Comparison of ENCODE assay signal across 12 mouse cellular contexts in genomic region chr7:112192237-112192636, GRCm38 (mm10). TPM values are rescaled to one million over a fixed set of nuclear protein-coding genes. Genes with fewer than 3 reads are reported as not detected.
DNase-seq lines count a peak whose midpoint lies in the region; ATAC-seq and TF ChIP-seq lines count a peak whose summit lies in the region.
"Had no signal": no experiment of that assay in that cellular context is flagged by ENCODE, and none has a peak within 500 bp of the region (broad histone marks: within the 10 kb centered on the region; RNA-seq: fewer than 3 reads in every experiment).

No protein-coding gene starts in this region.

- no peak for DNase-seq in heart, adult 18-20 months
- DNase-seq in lung, postnatal 0 days (ENCODE audit: low spot score), result no peak
- no peak for DNase-seq in lung, postnatal 4 days
- DNase-seq in cerebellum, adult 9-11 months, result peak; percentile 66
- peak; percentile 72 for DNase-seq in gastrocnemius, postnatal 14 days
- DNase-seq: kidney, adult 11 months had no signal

- H3K9ac ChIP-seq in heart, embryonic 16.5 days (ENCODE audit: low read length), result no peak overlapping the region
- H3K9ac ChIP-seq in lung, postnatal 0 days (replicated peaks; ENCODE audit: low read depth), result no peak overlapping the region
- H3K9ac ChIP-seq: liver, embryonic 15.5 days; midbrain, embryonic 13.5 days; neural tube, embryonic 13.5 days had no signal

- no peak for TF ChIP-seq CTCF in lung, postnatal 0 days (IDR thresholded peaks at IDR 0.05)

- H3K36me3 ChIP-seq in heart, embryonic 16.5 days (ENCODE audit: control insufficient read depth, insufficient read depth), result no peaks in the 10 kb centered on the region
- no peaks in the 10 kb centered on the region for H3K36me3 ChIP-seq in lung, postnatal 0 days (ENCODE audit: insufficient read depth, low read length)
- H3K36me3 ChIP-seq: hindbrain, embryonic 10.5 days; liver, embryonic 15.5 days; midbrain, embryonic 13.5 days; neural tube, embryonic 13.5 days had no signal

- ATAC-seq in heart, embryonic 16.5 days (replicated peaks; ENCODE audit: extremely low read depth, insufficient read depth, low FRiP score), result 0 out of 2 replicates have a peak, but pooled peaks have one; percentile 12
- ATAC-seq in lung, postnatal 0 days, result peak; percentile 18; the same call in 1 of the 2 replicates
- ATAC-seq in megakaryocyte-erythroid progenitor cell, adult 5-6 weeks (replicated peaks; ENCODE audit: low FRiP score, low TSS enrichment, poor library complexity, severe bottlenecking), result no peak
- ATAC-seq: midbrain, embryonic 13.5 days had no signal

- no peak overlapping the region for H3K27ac ChIP-seq in heart, embryonic 16.5 days (ENCODE audit: low read length)
- H3K27ac ChIP-seq in lung, postnatal 0 days (ENCODE audit: low read length), result no peak overlapping the region
- H3K27ac ChIP-seq: hindbrain, embryonic 10.5 days; liver, embryonic 15.5 days; midbrain, embryonic 13.5 days; neural tube, embryonic 13.5 days had no signal

- no peak overlapping the region for H3K4me3 ChIP-seq in heart, embryonic 16.5 days (ENCODE audit: low read length)
- no peak overlapping the region for H3K4me3 ChIP-seq in lung, postnatal 0 days (ENCODE audit: low read depth, low read length)
- H3K4me3 ChIP-seq: hindbrain, embryonic 10.5 days; liver, embryonic 15.5 days; midbrain, embryonic 13.5 days; neural tube, embryonic 13.5 days had no signal

- 65% methylated on average over 4 of the region's 4 CpGs for WGBS in heart, embryonic 16.5 days
- 51% methylated on average over 4 of the region's 4 CpGs for WGBS in lung, postnatal 0 days

- peaks cover 19% of the 10 kb centered on the region for H3K4me1 ChIP-seq in heart, embryonic 16.5 days (ENCODE audit: control insufficient read depth, insufficient read depth, low read length)
- no peaks in the 10 kb centered on the region for H3K4me1 ChIP-seq in lung, postnatal 0 days (ENCODE audit: insufficient read depth, low read depth, low read length)
- H3K4me1 ChIP-seq: midbrain, embryonic 13.5 days had no signal

- H3K4me2 ChIP-seq in heart, embryonic 16.5 days (ENCODE audit: low read depth, low read length), result no peak overlapping the region
- no peak overlapping the region for H3K4me2 ChIP-seq in lung, postnatal 0 days (replicated peaks; ENCODE audit: low read depth, low read length)
- H3K4me2 ChIP-seq: liver, embryonic 15.5 days; midbrain, embryonic 13.5 days; neural tube, embryonic 13.5 days had no signal

- no peaks in the 10 kb centered on the region for H3K27me3 ChIP-seq in heart, embryonic 16.5 days (ENCODE audit: control insufficient read depth, insufficient read depth, low read length)
- no peaks in the 10 kb centered on the region for H3K27me3 ChIP-seq in lung, postnatal 0 days (replicated peaks; ENCODE audit: insufficient read depth, low read length)
- H3K27me3 ChIP-seq: liver, embryonic 15.5 days; midbrain, embryonic 13.5 days; neural tube, embryonic 13.5 days had no signal

- peaks cover 2% of the 10 kb centered on the region; the same call in 1 of the 2 replicates for H3K9me3 ChIP-seq in heart, embryonic 16.5 days (replicated peaks; ENCODE audit: control insufficient read depth, low read length)
- H3K9me3 ChIP-seq in lung, postnatal 0 days (ENCODE audit: low read length), result no peaks in the 10 kb centered on the region
- H3K9me3 ChIP-seq: hindbrain, embryonic 10.5 days; liver, embryonic 15.5 days; midbrain, embryonic 13.5 days; neural tube, embryonic 13.5 days had no signal

- TF ChIP-seq EP300 in lung, postnatal 0 days (IDR thresholded peaks at IDR 0.05), result no peak

- intact Hi-C loops in gastrocnemius, postnatal 14 days (cut with DNase I; ENCODE audit: low total_unique reads), result no loop called here

RNA-seq across cellular contexts. Expression of gene Dkk3, which starts 33.4 kb away (rescaled TPM):
- polyA plus RNA-seq in heart, embryonic 16.5 days (2015; fragmentation: Nextera tagmentation; extraction: Ambion mirVana), result 73.8 and 91.0 TPM in 2 replicates
- 10 to 100 TPM; 45.6 to 47.9 TPM for total RNA-seq in heart, adult 18-20 months (2021)
- polyA plus RNA-seq in lung, postnatal 0 days (2015; fragmentation: Nextera tagmentation; extraction: Ambion mirVana), result 82.5 and 88.3 TPM in 2 replicates
- total RNA-seq in gastrocnemius, postnatal 14 days (2021), result 1 to 10 TPM; 5.1 to 6.8 TPM
- not detected in 2 replicates for total RNA-seq in megakaryocyte-erythroid progenitor cell, adult 5-6 weeks (2014; fragmentation: Nextera tagmentation)
- total RNA-seq in megakaryocyte-erythroid progenitor cell, adult 5-6 weeks (2017), result not detected in 2 replicates

RNA-seq across cellular contexts. Expression of gene Mical2, which starts 33.4 kb away (rescaled TPM):
- polyA plus RNA-seq in heart, embryonic 16.5 days (2015; fragmentation: Nextera tagmentation; extraction: Ambion mirVana), result 128 and 145 TPM in 2 replicates
- 10 to 100 TPM; 80.4 to 85.1 TPM for total RNA-seq in heart, adult 18-20 months (2021)
- 19.7 and 21.5 TPM in 2 replicates for polyA plus RNA-seq in lung, postnatal 0 days (2015; fragmentation: Nextera tagmentation; extraction: Ambion mirVana)
- 100 to 1,000 TPM in 1 of 2 experiments, 10 to 100 TPM in 1; 86.4 to 106 TPM for total RNA-seq in gastrocnemius, postnatal 14 days (2021)
- total RNA-seq in megakaryocyte-erythroid progenitor cell, adult 5-6 weeks (2014; fragmentation: Nextera tagmentation), result 0.59 TPM in 1 of 2 replicates, not detected in the other
- total RNA-seq in megakaryocyte-erythroid progenitor cell, adult 5-6 weeks (2017), result 0.27 and 0.47 TPM in 2 replicates

Comparison
In these comparisons a context has a peak if more than half of its experiments do, and no peak if none do; other contexts are left out.
1. DNase-seq: peak in cerebellum, adult 9-11 months (single experiment) and gastrocnemius, postnatal 14 days (single experiment); none in heart, adult 18-20 months (0 of 2), lung, postnatal 0 days (single experiment) and lung, postnatal 4 days (0 of 2).
2. RNA of gene Dkk3, which starts 33.4 kb away (total RNA-seq): 45.6 to 47.9 TPM in heart, adult 18-20 months and 5.1 to 6.8 TPM in gastrocnemius, postnatal 14 days; not detected in megakaryocyte-erythroid progenitor cell, adult 5-6 weeks; every median in the first group is over 4 times any median in the second.
3. RNA of gene Mical2, which starts 33.4 kb away (total RNA-seq): 86.4 to 106 TPM in gastrocnemius, postnatal 14 days and 80.4 to 85.1 TPM in heart, adult 18-20 months; 0.27 to 0.59 TPM in megakaryocyte-erythroid progenitor cell, adult 5-6 weeks; every median in the first group is over 10 times any median in the second.